Mouse (Mus musculus): ENCODE data around the gene Stam2. TPM values are rescaled to one million over a fixed set of nuclear protein-coding genes. Genes with fewer than 3 reads are reported as not detected.

Gene Stam2
- total RNA-seq, 4 experiments from 2014 or later = 22.6 to 28.0 (median 26.5) TPM

GRCm38 (mm10) chr2:52732001-52732400 lies 10.1 kb downstream of the Stam2 start:
- no peak for DNase-seq (ENCODE audit: low spot score in 2 of 2)

DNA sequence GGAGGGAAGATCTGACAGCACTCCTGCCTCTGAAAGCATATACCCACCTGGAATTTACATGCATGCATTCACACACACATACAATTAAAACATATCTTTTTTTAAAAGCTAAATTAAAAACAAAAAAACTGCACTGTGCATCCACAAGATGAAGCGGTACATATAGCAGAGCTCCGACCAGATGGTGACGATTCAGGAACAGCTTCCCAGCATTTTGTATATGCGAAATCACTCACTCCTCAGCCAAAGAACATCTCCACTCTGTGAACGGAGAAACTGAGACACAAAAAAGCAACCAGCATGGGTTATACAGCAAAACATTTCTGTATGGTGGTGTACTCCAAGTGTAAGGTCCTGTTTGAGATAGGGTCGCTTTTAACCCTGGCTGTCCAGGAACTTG lies 11.2 kb downstream of the Stam2 start:
- no peak for DNase-seq (ENCODE audit: low spot score in 2 of 2)

GRCm38 (mm10) chr2:52720231-52721025 lies 21.7 kb downstream of the Stam2 start:
- no peak for DNase-seq (ENCODE audit: low spot score in 2 of 2)

- DNase-seq (ENCODE audit: low spot score in 2 of 2) = no peak
These were observed 25.0 kb downstream of the Stam2 start for GRCm38 (mm10) chr2:52717076-52717475.

DNA sequence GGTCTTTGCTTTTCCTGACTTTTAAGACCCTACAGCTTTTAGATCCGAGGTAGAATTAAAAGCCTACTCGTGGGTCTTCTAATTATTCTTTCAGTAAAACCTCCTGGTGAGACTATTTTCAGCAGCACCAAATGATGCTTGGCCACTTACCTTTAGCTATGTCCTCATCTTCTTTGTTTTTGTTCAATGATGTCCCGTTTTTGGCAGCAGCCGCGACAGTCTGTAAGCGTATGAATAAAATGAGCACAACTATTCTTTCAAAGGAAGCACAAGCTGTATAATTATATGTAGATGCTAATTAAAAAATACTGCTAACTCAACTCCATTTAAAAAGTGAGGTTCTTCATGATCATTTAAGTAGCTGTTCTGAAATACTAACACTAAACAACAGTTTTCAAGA lies 26.5 kb downstream of the Stam2 start:
- DNase-seq (ENCODE audit: low spot score in 2 of 2) = peak in 1 of 2 experiments; percentile 43

DNA sequence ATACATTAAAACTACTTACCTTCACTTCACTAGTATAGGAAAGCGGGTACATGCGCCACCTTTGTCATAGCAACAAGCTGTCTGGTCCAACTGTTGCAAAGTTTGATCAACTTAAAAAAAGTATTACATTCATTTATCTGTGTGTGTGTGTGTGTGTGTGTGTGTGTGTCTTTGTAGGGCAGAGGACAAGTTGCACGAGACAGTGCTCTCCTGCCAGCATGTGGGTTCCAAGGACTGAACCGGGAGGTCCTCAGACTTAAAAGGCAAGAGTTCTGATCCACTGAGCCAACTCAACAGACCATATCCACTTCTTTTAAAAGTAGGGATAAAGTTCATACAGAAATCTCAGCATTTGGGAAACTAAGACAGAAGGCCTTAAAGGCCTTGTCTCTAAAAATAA lies 28.0 kb downstream of the Stam2 start:
- no peak for DNase-seq (ENCODE audit: low spot score in 2 of 2)

- DNase-seq (ENCODE audit: low spot score in 2 of 2) = no peak
These were observed 31.3 kb downstream of the Stam2 start for GRCm38 (mm10) chr2:52710804-52711203.

DNA sequence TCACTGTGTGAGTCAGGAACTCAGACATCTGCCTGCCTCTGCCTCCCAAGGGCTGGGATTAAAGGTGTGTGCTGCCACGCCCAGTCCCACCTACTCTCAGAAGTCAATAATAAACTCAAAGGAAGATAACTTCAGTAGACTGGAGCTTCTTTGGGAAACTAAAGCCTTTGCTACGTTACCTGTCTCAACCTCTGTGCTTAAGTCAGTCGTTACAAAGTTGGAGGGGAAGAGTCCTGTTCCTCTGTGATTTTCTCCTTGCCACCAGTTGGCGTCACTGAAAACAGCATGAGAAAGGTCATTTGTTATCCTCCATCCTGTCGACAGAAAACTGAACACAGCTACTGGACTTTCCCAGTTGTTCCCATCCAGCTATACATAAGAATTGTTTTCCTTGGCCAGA lies 32.7 kb downstream of the Stam2 start:
- no peak for DNase-seq (ENCODE audit: low spot score in 2 of 2)

- DNase-seq (ENCODE audit: low spot score in 2 of 2) = no peak
These were observed 40.6 kb downstream of the Stam2 start for GRCm38 (mm10) chr2:52701368-52702036.

DNA sequence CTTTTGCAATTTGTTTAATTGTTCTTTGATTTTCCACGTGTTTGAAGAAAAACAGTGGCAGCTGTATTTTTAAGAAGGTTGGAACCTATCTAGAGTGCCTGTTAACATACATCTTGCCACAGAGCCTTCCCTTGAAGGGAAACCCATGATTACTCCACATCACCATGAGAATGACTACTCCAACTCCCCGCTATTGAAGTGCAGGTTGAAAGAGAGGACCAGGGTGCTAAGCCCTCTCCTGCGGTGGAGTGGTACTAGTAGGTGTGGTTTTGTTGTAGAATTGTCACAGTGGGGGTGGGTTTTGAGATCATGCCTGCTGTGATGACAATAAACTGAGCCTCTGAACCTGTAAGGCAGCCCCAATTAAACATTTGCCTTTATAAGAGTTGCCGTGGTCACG lies 41.7 kb downstream of the Stam2 start:
- DNase-seq (ENCODE audit: low spot score in 2 of 2) = no peak

DNA sequence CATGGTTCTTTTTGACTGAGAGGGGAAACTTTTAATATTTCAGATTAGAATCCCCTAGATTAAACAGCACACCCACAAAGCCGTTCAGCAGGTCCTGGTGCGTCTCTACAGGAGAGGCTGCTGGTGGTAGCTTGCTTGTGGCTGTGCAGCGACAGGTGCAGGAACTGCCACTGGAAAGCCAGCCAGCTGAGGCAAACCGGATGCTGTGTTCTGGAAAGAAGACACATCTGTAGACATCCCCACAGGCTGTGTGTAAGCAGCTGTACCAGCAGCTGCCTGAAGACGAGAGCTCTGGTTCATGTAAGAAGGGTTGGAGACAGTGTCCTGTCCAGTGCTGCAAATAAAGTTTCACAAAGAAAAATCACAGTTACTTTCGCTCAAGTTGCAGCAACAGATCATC lies 47.5 kb downstream of the Stam2 start:
- DNase-seq (ENCODE audit: low spot score in 2 of 2) = no peak

DNA sequence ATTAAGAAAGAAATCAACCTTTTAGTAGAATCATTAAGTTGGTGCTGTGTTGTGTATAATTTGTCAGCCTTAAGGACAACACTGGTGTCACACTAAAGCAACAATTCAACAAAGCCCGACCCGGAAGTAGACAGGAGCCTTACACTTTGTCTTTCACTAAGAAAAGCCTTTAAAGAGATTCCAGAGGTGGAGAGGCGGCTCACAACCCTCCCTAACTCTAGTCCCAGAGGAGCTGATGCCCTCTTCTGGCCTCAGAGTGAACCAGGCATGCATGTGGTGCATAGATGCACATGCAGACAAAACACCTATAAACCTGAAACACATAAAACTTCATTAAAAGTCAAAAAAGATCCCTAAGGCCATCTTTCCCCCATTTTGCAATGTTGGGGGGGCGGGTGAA lies 50.3 kb downstream of the Stam2 start:
- no peak for DNase-seq (ENCODE audit: low spot score in 2 of 2)

DNA sequence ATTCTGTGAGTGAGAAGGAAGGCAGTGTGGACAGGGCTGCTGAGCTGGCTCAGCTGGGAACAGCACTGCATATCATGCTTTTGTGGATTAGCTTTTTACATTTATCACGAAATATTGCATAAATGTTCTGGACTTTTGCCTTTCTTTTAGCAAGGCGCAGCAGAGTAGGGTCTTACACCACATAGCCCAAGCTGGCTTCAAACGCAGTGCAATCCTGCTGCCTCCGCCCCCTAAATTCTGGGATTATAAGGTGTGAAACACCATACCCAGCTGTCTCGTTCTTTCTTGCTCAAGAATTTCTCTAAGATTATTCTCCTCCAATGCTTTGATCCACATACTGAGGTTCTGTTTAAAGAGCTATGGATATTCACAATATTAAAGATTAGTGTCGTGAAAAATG lies 55.5 kb downstream of the Stam2 start:
- DNase-seq (ENCODE audit: low spot score in 2 of 2) = no peak

DNA sequence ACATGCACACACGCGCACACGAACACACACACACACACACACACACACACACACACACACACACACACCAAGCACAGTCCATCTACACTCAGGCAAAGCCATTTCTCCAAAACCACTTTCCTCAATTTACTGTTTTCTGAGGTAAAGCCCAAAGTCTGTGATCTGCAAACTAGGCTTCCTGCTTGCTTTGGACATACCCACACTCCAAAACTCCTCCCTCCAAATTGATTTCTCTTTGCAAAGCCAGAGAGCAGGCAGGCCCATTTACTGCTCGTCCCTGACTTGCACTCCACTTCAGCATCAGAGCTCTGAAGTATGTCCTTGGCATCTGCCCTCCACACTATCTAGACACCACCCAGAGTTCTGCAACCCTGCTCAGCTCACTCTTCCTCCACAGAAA lies 64.5 kb downstream of the Stam2 start:
- no peak for DNase-seq (ENCODE audit: low spot score in 2 of 2)

DNA sequence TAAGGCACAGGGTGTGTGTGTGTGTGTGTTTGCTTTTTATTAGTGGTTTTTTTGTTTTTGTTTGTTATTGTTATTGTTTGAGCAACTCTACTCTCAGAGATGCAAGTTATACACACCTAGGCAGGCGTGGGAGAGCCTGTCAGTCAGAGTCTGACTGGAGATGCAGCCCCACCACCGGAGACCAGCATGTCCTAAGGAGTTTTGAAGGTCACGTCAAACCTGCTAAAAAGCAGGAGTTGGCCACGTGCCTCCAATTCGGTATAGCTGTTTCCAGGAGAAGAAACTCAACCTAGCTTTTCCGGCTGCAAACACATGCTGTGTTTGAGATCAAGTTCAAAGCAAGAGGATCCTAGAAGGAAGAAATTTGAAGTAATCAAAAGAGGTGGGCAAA lies 65.2 kb downstream of the Stam2 start:
- DNase-seq (ENCODE audit: low spot score in 2 of 2) = no peak

- peak; percentile 31 to 66 for DNase-seq (ENCODE audit: low spot score in 2 of 2)
These were observed 65.8 kb downstream of the Stam2 start, which contains the start of gene Cacnb4 for GRCm38 (mm10) chr2:52676023-52676912. Gene Cacnb4 (minus strand): TSS chr2:52676831.

DNA sequence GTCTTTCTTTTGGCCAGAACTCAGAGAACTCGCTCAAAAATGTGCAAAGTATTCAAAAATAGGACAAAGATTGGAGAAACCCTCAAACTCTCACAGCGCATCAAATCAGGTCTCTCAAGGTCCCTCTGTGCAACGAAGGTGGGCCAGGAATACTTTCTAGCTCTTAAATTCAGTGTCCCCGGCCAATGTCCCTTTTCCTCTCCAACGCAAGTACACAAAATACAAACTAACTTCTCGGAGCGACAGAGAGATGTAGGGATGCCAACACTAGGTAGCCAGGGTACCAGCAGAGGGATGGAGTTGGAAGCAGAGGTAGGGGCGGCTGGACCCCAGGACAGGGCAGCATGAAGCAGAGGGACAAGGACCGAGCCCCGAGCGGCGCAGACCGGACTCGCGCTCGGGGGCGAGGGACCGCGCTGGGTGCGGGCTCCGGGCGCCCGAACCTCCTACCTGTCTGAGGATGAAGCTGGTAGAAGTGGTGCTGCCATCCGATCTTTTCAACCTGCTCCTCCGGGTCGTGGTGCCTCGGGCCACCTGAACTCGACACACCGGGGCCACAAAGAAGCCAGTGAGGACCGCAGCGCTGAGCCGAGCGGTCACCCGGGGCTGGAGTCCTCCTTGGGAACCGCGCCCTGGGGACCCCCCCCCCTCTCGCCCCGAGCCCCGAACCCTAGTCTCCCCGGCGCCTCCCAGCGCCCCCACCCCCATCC lies 66.6 kb downstream of the Stam2 start:
- no peak for DNase-seq (ENCODE audit: low spot score in 2 of 2)

DNA sequence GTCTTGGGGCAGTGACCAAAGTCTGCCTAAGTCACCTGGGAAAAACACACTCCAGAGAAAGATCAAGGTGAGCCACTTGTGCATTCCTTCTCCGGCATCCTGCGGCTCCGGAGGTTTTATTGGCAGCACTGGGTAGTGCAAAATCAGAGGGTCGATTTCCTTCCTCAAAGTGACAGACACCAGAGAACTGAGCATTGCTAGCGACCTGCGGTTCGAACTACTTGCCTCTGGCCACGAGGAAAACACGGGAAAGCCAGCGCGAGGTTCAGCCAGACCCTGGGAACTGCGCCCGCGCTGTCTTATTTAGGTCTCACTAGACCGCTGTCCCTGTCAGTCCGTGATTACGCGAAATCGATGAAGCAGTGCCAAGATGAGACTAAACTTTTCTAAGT lies 67.2 kb downstream of the Stam2 start:
- DNase-seq (ENCODE audit: low spot score in 2 of 2) = no peak

DNA sequence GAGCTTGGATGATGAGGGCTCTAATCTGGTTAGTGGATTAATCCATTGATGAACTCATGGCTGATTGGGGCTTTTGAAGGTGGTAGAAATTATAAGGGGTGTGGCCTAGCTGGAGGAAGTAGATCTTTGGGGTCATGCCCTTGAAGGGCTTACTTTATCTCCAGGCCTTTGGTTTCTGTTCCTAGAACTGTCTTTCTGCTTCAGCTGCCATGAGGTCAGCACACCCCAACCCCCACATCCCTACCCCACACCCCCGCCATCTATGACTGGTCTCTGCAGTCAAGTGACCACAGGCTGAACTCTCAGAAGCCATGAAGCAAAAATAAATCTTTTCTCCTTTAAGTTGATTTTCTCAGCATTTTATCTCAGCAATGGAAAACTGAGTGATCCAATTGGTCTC lies 68.9 kb downstream of the Stam2 start:
- DNase-seq (ENCODE audit: low spot score in 2 of 2) = no peak

DNA sequence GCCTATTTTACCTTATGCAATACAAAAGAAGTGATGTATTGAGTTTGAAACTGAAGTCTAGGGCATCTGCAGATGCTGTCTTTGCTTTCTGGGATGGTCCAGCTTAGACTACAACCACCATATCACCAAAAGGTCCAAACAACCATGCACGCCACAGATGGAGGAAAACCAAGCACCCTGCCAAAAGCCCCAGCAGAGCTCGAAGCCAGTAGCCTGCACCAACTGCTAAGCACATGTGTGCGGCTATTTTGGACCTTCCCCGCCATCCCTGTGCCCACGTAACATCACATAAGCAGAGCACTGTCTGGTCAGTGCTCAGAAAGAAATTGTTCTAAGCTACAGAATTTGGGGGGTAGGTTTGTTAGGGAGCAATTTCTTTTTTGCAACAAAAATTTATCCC lies 71.3 kb downstream of the Stam2 start:
- peak; percentile 30 to 81 for DNase-seq (ENCODE audit: low spot score in 2 of 2)

DNA sequence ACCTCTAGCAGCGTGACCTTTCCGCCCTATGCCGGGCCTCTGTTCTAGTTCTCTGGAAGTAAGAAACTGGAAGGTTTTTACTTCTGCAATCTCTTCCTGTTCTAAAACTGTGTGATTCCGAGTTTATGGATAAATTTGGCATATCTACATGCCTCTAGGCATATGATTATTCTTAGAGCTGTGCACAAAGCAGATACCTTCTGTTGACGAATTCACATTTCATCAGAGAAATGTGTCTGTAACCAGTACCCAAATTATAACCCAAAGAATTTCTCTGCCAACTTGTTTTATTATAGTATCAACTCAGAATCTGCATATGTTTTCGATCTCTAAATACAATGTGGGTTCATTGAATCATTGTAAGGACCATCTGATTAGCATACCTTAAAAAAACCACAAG lies 73.6 kb downstream of the Stam2 start:
- no peak for DNase-seq (ENCODE audit: low spot score in 2 of 2)

Measured in left cerebral cortex, adult 8-10 months (tissue).